Mouse (Mus musculus) CH12.LX (cell line): ENCODE results near the gene Ptprd.

Experiments
- CTCF ChIP-seq, 2 experiments: IDR thresholded peaks in 1 of 2; conservative IDR thresholded peaks in 1 of 2; 2 replicates each; pipeline ENCODE4 v1.5.1; 2011 to 2012; ENCODE audit warnings: low read depth in 2 of 2, low read length in 2 of 2, improper control_type of control experiment in 1 of 2, inconsistent platforms in 1 of 2, mild to moderate bottlenecking in 1 of 2, moderate library complexity in 1 of 2
- MEF2A ChIP-seq: IDR thresholded peaks from 2 replicates; pipeline ENCODE4 v1.6.1; 2014; ENCODE audit warnings: low read depth, mild to moderate bottlenecking, inconsistent platforms, low read length, improper control_type of control experiment, borderline replicate concordance
- PAX5 ChIP-seq: IDR thresholded peaks from 2 replicates; pipeline ENCODE4 v1.6.1; 2012; ENCODE audit warnings: low read length, inconsistent platforms, mixed read lengths
- POLR2A ChIP-seq: IDR thresholded peaks from 2 replicates; pipeline ENCODE4 v1.6.1; 2011; ENCODE audit warnings: low read depth, mild to moderate bottlenecking, improper control_type of control experiment, low read length
- TBP ChIP-seq: conservative IDR thresholded peaks from 2 replicates; pipeline ENCODE4 v1.6.1; 2011; ENCODE audit warnings: low read depth, low read length, improper control_type of control experiment
- ZNF384 ChIP-seq: IDR thresholded peaks from 2 replicates; pipeline ENCODE4 v1.6.1; 2012; ENCODE audit warnings: low read depth, low read length, improper control_type of control experiment, inconsistent platforms

GRCm38 (mm10) chr4:76459621-76460020 lies 1752.1 kb downstream of the Ptprd start:
- TF ChIP-seq CTCF (conservative IDR thresholded peaks at IDR 0.05 in 1 of 2, IDR thresholded peaks at IDR 0.05 in 1 of 2; ENCODE audit: low read depth in 2 of 2, low read length in 2 of 2), result no peak
- TF ChIP-seq ZNF384, result no peak
- TF ChIP-seq MEF2A, result no peak
- TF ChIP-seq POLR2A, result no peak
- no peak for TF ChIP-seq TBP
- TF ChIP-seq PAX5, result no peak
